Mouse (Mus musculus) left cerebral cortex, postnatal 14 days (tissue): ENCODE data around the gene Lamb2. TPM values are rescaled to one million over a fixed set of nuclear protein-coding genes. Genes with fewer than 3 reads are reported as not detected.

Source experiments
- DNase-seq, 2 experiments: peaks; one replicate each; pipeline ENCODE4 v3.0.0; 2021 to 2022; ENCODE audit warnings: low spot score in 2 of 2, mixed read lengths in 1 of 2
- intact Hi-C: fragments of 180-260 bp; cut with DNase I; formaldehyde crosslinking; loops from one replicate; pipeline ENCODE4 v1.15.1; 2025
- long read RNA-seq, 2 experiments: library from polyadenylated mRNA; stranded (forward); transcript quantifications; one replicate each; pipeline ENCODE4 v2.0.0; 2021
- total RNA-seq, 2 experiments: library from RNA; stranded (reverse); gene quantifications; 2 replicates each; pipeline ENCODE4 v1.2.3; 2021

Lamb2 gene
- total RNA-seq = 10 to 100 TPM; 36.0 to 38.3 TPM
- long read RNA-seq, experiment 1, full-length matches to known transcripts = 14 of 25 reads
- long read RNA-seq, experiment 1, partial matches to known transcripts = 9 of 25 reads
- long read RNA-seq, experiment 1, other reads (novel, unspliced or antisense) = 2 of 25 reads
- long read RNA-seq, experiment 2, full-length matches to known transcripts = 6 of 20 reads
- long read RNA-seq, experiment 2, partial matches to known transcripts = 12 of 20 reads
- long read RNA-seq, experiment 2, other reads (novel, unspliced or antisense) = 2 of 20 reads

DNA sequence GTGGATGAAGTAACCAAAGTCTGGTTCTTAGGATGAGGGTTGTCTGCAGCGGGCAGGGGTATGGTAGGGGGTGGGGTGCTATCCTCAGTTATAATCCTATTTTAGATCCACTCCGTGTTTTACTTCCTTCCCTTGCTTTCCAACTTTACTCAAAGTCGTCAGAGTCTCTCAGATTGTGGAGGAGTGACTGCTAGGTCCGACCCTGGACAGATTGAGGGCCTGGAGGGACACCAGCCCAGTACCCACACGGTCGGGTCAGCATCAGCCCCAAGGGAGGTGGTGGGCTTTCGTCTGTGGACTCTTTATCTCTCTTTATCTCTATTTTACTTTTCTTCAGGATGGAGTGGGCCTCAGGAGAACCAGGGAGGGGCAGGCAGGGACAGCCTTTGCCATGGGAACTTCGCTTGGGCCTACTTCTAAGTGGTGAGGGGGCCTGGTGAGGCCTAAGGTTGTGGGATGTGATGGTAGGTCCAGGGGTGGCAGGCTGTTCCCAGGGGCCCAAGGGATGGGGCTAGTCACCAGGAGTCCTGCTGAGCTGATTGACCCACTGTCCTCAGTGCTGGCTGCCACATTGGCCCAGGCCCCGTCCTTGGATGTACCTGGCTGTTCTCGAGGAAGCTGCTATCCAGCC lies at the start of gene Lamb2:
TSS of gene Lamb2 (plus strand) at position 16 of the 631 bp plus-strand sequence.
- intact Hi-C loops = no loop called here
- DNase-seq = no peak

DNA sequence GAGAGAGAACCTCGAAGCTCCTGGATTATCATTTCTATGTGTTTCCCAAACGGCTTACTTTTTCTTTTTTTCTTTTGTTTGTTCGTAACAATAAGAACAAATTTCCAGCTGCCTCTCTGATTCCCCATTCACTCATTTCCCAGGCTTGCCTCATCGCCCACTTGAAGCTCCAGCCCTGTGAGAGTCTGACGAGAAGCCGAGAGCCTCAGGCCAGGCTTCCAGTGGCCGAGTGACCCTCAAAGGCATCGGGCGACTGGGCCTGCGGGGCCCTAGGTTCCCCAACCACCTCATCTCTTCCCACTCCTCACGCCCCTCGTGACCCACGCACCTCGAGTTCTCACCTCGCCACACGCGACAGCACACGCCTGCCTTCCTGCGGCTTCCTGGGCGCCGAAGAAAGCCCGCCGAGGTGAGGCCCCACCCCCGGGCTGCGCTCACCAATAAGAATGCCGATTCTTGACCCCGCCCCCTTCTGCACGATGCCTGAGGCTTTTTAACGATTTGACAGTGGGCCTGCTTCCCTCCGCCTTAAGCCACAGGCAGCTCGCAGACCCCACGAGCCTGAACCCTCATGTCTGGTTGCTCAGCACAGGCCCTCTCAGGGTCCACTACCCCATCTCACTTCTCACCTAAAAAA lies 48.0 kb upstream of the Lamb2 start:
- intact Hi-C loops = no loop called here
- DNase-seq = no peak

GRCm38 (mm10) chr9:108436182-108436581 lies 43.4 kb upstream of the Lamb2 start, which contains the start of gene BC048562:
TSS of gene BC048562 (plus strand) at chr9:108436482.
- intact Hi-C loops = no loop called here
- no peak for DNase-seq

- DNase-seq = no peak
- intact Hi-C loops = no loop called here
Measured at GRCm38 (mm10) chr9:108439176-108439575, 40.4 kb upstream of the Lamb2 start.

GRCm38 (mm10) chr9:108440485-108440884 lies 39.1 kb upstream of the Lamb2 start:
- intact Hi-C loops = no loop called here
- DNase-seq = no peak

- intact Hi-C loops = no loop called here
- DNase-seq = peak; percentile 64 to 82
Measured at GRCm38 (mm10) chr9:108441236-108441919, 38.2 kb upstream of the Lamb2 start.

DNA sequence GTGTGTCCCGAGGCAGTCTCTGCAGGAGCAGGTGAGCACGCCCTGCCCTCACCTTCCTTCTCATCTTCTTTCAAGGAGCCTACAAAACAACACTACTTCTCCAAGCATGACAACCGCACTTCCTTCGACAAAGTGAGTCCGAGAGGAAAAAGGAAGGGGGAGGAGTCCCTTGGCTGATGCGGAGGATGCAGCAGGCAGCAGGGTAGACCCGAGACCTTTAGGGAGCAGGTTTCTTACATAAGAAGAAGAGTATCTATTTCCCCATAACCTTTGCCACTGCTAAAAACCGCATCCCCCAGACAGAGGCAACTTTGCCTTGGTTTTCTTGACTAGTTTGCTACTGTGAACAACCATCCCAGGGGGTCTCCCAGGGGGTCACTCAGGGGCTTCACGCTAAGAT lies 34.4 kb upstream of the Lamb2 start:
- no peak for DNase-seq
- intact Hi-C loops = no loop called here

DNA sequence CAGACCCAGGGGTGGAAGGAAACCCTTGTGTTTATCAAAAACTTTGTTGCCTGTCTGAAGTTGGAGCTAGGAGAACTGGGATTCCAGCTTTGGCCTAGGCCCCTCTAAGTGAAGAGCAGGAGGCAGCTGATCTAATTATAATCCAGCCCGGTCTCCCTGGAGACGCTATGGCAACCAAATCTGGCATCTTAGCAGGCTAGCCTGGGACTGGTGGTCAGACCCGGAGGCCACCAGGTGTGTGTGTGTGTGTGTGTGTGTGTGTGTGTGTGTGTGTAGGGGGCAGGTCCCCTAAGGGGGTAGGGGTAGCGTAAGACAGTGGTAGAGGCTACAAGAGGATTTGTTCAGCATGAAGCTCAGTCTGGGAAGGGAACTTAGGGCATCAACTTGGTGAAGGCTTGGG lies 29.7 kb upstream of the Lamb2 start:
- intact Hi-C loops = loop anchor here (5.0 kb wide), 1 partner anchor 38 kb away; no protein-coding TSS in a partner anchor
- DNase-seq = peak; percentile 71 to 84

GRCm38 (mm10) chr9:108450292-108451169 lies 29.0 kb upstream of the Lamb2 start:
- peak in 1 of 2 experiments; percentile 59 for DNase-seq
- intact Hi-C loops = loop anchor here (5.0 kb wide), 1 partner anchor 38 kb away; no protein-coding TSS in a partner anchor

- no peak for DNase-seq
Measured at GRCm38 (mm10) chr9:108451170-108451493, 28.4 kb upstream of the Lamb2 start.

DNA sequence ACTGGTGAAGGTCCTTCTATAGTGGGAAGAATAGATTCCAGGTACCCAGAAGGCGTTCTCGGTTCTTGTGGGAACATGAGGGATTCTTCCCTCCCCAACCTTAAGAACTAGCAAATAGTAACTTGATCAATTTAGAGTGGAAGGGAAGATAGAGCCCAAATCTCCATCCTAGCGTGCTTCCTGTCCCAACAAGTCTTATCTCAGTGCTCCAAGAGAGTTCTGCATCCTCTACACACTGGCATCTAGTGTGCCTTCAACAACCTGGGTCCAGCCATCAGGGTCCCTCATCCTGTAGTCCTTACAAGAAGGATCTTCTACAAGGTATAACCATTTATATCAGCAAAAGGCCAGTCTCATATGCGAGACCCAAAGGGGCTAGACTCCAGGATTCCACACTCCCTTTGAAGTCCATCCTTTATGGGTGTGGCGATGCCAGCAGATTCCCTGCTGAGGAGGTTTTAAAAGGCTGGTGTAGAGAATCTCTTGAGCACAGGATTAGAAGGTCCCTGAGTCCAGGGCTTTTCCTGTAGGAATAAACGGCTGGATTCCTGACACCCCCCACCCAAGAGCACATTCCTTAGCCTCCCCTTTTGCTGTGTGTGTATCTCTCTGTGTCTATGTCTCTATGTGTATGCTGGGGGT lies 27.9 kb upstream of the Lamb2 start:
- intact Hi-C loops = loop anchor here (5.0 kb wide), 1 partner anchor 39 kb away; no protein-coding TSS in a partner anchor
- DNase-seq = no peak

More at GRCm38 (mm10) chr9:108451170-108451493, 28.4 kb upstream of the Lamb2 start:
- intact Hi-C loops = loop anchor here (5.0 kb wide), 1 partner anchor 39 kb away; no protein-coding TSS in a partner anchor

- intact Hi-C loops = loop anchor here (5.0 kb wide), 1 partner anchor 40 kb away; no protein-coding TSS in a partner anchor
- DNase-seq = peak; percentile 90 to 91
Measured at GRCm38 (mm10) chr9:108452291-108452906, 27.1 kb upstream of the Lamb2 start.

- no peak for DNase-seq
- intact Hi-C loops = loop anchor here (5.0 kb wide), 1 partner anchor 41 kb away; no protein-coding TSS in a partner anchor
Measured at GRCm38 (mm10) chr9:108452911-108453310, 26.6 kb upstream of the Lamb2 start.

GRCm38 (mm10) chr9:108453458-108453857 lies 26.1 kb upstream of the Lamb2 start:
- no peak for DNase-seq
- intact Hi-C loops = loop anchor here (5.0 kb wide), 1 partner anchor 41 kb away; no protein-coding TSS in a partner anchor

- intact Hi-C loops = loop anchor here (5.0 kb wide), 1 partner anchor 42 kb away; no protein-coding TSS in a partner anchor
- DNase-seq = no peak
Measured at GRCm38 (mm10) chr9:108454429-108454828, 25.1 kb upstream of the Lamb2 start.

DNA sequence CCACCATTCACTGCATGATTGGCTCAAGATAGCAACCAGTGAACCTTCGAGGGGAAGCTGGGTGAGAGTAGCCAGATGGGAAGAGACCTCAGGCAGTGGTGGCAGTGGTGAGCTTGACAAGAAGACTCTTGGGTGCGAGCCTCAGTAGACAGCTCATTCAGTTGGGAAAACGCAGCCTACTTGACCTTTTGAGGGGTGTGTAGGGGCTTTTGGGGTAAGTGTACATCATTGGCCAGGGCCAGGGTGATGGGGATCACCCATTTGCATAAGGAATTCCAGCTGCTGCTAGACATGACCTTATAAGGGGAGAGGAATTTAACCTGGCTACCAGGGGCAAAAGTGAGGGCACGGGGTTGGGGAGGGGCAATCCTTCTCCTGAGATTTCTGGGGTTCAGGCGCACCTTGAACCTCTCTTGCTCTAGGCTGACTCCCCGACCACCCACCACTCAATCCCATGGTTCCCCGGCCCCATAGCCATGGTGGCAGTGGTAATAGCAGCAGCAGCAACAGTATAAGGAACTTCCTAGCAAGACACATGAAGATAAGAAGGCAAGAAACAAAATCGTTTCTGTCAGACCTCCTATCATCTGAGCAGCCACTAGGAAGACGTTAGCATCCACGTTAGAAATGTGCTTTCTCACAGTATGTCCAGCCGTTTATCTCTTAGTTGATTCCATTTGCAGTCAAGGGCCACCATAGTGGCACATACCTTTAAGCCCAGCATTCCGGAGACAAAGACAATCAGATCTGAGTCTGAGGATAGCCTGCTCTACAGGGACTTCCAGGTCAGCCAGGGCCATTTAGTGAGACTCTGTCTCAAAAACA lies 23.6 kb upstream of the Lamb2 start:
- DNase-seq = no peak
- intact Hi-C loops = no loop called here

GRCm38 (mm10) chr9:108456953-108457352 lies 22.6 kb upstream of the Lamb2 start:
- no peak for DNase-seq
- intact Hi-C loops = no loop called here
